Mouse (Mus musculus): ENCODE measurements around the gene Ndufs8. TPM values are rescaled to one million over a fixed set of nuclear protein-coding genes. Genes with fewer than 3 reads are reported as not detected.

The Ndufs8 gene
- total RNA-seq, 2 experiments from 2014 or later = 205 to 212 TPM

DNA sequence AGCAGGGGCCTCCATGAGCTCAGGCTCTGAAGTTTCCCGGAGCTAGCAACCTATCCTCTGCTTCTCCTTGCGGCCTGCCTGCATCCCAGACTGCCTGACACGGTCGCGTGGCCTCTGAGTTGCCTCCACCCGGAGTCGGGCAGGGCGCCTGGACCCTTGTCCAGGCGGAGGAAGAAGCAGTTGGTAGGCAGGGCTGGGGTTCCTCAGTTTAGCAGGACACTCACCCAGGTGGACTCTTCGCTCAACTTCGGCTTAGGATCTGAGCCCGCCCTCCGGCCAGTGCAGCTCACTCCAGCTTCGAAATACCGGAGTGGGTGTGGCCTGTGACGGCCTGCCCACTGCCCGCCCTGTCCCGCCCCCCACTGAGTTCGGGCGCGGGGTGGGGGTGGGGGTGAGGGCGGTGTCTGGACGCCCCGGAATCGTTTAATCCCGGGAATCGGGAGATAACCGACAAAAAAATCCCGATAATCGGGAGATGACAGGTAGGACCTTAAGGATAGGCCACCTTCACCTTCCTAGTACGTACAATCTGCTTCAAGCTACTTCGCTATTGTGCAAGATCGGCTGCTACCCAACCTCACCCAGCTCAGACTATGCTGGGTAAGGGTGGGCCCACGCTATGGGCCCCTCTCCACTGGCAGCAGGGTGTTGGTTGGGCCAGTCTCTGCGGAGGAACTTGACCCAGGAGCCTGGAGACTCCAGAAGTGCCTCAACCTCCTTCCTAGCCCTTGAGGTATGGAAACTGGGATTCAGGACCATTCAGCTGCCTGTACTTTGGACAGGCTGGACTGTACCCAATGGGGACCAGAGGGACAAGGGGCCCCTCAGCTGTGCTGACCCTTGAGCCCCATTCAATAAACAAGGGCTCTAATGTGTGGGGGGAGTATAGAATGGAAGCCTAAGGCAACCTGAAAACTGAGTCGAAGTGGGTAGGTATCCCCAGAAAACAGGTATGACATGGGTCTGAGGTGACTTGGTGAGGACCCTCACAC lies 5.5 kb downstream of the Ndufs8 start, which contains the start of gene Tcirg1:
TSS of gene Tcirg1 (minus strand) at position 339 of the 992 bp plus-strand sequence.
- peak; percentile 55 to 72 for DNase-seq (ENCODE audit: low spot score in 2 of 2)

DNA sequence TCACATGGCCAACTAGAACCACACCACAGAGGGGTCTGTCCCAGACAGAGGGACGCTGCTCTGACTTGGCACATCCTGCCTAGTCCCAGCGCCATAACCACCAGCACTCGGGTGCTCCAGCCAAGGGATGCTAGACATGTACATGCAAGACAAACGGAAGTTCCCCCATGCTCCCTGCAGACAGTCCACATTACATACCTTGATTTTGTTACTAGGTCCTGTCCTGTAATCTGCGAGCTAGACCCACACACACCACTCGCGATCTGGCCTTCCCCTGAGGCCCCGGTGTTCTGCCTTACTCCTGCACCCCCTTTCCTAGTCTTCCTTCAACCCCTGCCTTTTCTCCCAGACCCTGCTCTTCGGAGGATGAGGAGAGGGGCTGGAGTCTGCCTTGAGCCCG lies 6.2 kb downstream of the Ndufs8 start:
- DNase-seq (ENCODE audit: low spot score in 2 of 2) = no peak

DNA sequence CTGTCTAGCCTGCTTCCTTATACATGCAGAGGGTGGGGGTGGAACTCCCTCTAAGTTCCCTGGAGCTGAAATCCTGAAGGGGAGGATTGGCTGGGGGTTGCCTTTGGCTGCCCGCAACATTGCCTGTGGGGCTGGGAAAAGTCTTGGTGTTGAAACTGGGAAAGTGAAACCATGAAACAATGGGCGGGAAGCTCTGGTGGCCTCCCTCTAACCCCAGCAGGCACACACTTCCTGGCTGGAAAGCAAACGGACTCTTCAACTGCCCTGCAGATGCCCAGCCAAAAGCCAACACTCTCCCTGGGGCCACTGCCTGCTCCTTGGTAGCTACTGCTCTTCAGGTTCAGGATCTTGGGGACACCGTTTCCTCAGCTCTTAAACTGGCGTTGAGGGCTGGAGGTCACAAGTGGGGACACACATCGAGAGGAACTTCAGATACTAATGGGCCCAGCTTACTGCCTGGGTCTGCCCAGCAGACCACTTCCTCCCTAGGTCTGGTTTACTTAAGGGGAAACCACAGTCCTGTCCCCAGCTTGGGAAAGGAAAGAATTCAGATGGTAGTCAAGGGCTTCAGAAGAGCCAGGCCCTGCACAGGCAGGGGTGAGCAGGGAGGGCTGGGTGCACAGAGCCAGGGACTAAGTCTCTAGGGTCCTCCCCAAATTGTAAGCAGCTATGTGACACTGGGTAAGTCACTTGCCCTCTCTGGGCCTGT lies 7.2 kb downstream of the Ndufs8 start:
- DNase-seq (ENCODE audit: low spot score in 2 of 2) = peak in 1 of 2 experiments; percentile 44

DNA sequence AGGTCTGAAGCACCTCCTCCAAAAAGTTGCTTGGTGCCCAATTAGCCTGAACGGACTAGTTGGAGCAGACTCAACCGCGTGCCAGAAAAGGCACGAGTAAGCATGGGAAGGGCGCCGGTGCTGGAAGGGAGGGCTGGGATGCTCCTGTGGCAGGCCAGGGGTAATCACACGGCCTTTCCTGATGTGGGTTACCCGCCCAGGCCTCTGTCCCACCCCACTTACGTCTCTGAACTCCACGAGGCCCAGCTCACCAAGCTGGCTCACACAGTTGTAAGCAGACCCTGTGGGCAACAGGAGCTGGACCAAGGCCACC lies 8.3 kb downstream of the Ndufs8 start:
- DNase-seq (ENCODE audit: low spot score in 2 of 2) = no peak

DNA sequence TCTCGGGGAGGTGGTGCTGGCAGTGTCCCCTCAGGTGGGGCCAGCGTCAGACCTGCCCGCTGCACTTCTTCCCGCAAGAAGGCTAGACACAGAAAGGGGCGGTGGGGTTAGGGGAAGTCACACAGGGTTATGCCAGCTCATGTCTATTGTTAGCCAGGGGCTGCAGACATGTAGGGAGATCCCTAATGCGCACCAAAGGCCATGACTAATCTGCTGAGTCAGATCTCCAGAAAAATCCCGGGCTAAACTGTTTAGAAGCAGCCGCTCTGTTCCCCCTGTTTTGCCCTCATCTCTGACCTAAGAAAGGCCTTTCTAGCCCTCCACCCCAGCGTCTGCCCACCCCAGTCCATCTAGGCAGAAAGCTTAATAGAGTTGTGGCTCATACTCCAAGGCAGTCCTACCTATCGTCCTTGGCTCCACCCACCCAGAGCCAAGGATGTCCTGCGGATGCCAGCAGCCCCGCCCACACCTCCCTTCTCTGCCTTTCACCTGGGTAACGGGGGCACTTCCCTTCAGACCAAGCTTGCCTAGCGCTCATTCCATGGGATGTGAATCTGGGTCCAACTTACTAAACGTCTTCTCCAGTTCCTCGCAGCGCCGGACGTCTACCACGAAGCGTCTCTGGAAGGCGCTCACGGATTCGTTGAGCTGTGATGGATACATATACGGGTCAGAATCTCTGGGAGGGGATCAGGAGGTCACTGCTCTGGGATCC lies 8.8 kb downstream of the Ndufs8 start:
- DNase-seq (ENCODE audit: low spot score in 2 of 2) = no peak

DNA sequence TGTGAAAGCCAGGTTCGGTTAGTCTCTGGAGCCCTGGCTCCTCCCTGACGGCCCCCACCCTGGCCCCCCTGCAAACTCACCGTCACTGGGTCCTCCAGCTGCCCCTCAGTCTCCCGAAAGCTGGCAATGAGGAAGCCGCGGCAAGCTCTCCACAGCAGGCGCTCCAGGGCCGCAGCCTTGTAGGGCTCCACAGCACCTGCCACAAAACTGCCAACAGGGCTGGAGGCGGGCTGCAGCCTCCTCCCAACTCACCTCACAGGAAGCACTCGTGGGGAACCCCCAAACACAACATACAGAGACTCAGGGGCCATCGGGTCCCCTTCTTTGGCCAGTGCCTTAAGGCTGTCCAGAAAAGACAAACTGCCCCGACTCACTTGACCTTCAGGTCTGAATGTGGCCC lies 9.6 kb downstream of the Ndufs8 start:
- DNase-seq (ENCODE audit: low spot score in 2 of 2) = no peak

DNA sequence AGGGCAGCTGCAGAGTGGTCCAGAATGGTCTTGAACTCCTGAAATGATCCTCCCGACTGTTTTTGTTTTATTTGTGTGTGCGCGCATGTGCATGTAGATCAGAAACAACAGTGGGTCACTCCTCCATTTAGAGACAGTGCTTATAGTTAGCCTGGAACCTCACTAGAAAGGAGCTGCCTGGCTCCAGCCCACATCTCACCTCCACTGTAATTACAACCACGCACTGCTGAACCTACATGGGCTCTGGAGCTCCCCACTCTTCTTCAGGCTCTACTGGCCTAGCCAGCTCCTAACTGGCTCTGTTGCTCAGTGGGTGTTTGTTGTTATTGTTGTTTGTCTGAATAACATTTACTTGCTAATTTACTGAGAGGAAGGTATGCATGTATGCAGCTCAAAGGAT lies 13.0 kb downstream of the Ndufs8 start:
- no peak for DNase-seq (ENCODE audit: low spot score in 2 of 2)

DNA sequence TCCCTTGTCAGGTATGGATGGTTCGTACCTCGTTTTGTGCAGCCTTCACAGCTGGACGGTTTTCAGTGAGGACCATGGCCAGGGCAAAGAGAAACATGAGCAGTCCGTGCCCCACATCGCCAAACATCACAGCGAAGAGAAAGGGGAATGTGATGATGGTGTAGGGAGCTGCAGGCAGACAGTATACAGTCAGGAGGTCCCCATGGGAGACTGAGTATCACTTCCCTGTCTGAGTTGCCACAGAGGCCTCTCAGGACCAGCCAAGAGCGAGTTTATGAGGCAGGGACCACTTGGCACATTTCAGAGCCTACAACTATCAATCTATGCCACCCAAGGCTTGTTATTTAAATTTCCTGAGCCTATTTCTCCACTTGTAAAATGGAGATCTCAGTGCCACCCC lies 13.6 kb downstream of the Ndufs8 start:
- no peak for DNase-seq (ENCODE audit: low spot score in 2 of 2)

DNA sequence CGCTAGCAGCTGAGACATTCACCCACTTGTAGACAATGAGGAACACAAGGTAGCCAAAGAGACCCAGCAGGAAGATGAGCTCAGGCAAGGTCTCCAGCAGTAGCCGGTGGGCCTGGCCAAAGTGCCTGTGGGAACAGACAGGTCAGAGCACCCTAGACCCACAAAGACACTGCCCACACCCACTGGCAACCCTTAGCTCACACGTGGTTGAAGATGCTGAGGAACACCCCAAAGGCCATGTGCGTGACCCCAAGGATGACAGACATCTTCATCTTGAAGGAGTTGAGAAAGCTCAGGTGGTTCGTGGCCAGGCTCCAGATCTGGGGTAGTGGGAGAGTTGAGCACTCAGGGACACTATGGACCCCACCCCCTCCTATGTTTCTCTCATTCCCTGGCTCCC lies 15.0 kb downstream of the Ndufs8 start:
- no peak for DNase-seq (ENCODE audit: low spot score in 2 of 2)

DNA sequence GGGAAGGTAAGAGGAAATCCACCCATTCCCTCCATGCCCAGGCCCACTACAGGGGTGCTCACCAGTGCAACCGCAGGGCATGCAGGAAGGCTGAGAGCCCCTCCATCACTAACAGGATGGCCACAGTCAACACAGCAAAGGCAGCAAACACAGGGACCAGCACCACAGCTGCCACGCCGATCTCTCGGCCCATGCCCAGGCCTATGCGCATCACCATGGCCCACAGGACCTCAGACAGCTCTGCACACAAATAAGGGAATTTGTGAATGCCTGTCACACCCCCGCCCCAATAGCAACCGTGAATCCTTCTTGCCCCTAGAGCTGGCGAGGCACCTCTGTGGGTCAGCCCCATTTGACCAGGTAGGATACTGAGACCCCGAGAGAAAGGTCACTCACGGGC lies 16.4 kb downstream of the Ndufs8 start:
- DNase-seq (ENCODE audit: low spot score in 2 of 2) = no peak

DNA sequence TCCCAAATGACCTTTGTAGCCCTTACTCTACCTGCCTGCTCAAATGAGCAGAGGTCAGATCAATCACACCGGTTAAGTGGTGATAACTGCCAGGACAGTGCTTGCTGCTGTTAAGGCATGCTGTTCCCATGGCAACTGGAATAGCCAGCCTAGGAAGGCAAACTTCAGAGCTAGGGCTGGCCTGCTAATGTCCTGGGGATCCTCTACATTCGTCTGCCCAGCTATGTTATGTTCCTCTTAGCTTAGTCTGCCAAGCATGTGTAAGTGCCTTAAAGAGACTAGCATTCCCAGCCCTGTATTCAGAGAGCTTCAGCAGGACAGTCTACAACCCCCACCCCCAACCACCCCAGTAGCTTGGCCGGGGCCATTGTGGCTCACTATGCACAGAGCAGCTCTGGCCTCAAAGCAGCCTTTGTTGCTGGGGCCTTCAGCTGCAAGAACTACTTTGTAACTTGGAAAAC lies 17.4 kb downstream of the Ndufs8 start:
- DNase-seq (ENCODE audit: low spot score in 2 of 2) = no peak

DNA sequence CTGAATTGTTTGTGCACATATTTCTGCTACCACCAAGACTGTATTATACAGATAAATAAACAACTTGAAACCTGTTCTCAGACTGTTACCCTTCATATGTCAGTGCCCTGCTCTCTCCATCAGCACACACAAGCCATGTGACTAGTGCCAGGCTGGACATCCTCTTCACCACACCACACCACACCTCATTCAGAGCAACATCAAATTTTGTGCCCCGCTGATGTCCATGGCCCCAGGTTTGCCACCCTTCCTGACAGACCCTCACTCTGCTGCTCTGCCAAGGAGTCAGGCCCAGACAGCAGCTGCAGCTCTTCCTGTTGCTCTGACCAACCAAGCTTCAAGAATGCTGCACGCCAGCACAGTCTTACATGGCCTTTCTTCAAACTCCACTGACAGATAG lies 18.3 kb downstream of the Ndufs8 start:
- no peak for DNase-seq (ENCODE audit: low spot score in 2 of 2)

DNA sequence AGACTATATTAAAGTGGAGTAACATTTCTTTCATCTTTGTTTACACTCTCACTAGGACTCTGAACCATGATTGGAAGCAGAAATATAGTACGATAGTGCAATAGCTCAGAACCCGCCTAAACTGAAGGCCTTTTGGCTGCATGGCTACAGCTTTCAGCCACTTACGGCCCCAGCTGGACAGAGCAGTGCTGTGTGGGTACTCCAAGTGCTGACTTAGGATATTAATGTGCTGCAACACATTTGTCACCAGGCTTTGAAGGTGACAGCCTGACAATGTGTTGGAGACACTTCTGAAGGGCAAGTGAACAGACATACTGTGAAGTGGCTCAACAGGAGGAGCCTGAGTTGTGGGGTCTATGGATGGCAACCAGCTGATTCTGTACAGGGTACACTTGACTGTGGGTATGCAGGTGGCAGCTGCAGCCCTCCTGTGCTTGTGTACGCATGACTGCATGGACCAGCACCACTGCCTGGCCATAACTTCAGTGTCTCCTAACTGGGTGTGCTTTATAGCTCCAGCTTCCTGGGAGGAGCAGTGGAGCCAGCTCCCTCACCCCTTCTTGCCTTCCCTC lies 18.9 kb downstream of the Ndufs8 start:
- DNase-seq (ENCODE audit: low spot score in 2 of 2) = no peak

DNA sequence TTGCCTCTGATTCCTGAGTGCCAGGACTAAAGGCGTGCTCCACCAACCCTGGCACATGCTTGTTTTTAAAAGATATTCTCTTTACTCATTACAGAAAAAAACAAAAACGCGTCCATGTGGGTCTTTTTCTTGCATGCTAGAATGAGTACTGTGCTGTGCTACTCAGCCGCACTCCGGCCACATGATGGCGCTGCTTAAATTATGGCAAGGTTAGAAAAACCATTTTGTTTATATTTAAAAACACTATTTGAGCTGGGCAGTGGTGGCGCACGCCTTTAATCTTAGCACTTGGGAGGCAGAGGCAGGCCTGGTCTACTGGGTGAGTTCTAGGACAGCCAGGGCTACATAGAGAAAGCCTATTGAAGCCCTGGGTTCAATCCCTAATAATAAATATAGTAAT lies 22.4 kb downstream of the Ndufs8 start:
- DNase-seq (ENCODE audit: low spot score in 2 of 2) = no peak

DNA sequence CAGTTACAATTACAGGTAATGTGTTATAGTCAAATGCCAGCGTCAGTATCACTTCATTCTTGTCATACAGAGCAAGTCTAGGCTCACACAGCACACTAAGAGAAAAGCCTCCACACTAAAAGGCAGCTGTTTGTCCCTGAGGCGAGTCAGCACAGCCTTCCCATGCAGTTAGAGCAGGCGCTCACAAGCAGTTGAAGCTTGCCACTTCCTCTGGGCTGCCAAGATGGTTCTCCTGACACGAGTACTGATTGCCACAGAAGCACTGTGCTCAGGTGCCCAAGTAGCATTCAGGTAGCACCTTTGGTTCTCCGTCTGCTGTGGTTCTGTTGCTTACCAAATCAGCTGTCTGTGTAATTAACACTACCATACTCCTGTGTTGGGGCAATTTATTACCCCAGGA lies 23.5 kb downstream of the Ndufs8 start:
- DNase-seq (ENCODE audit: low spot score in 2 of 2) = no peak

DNA sequence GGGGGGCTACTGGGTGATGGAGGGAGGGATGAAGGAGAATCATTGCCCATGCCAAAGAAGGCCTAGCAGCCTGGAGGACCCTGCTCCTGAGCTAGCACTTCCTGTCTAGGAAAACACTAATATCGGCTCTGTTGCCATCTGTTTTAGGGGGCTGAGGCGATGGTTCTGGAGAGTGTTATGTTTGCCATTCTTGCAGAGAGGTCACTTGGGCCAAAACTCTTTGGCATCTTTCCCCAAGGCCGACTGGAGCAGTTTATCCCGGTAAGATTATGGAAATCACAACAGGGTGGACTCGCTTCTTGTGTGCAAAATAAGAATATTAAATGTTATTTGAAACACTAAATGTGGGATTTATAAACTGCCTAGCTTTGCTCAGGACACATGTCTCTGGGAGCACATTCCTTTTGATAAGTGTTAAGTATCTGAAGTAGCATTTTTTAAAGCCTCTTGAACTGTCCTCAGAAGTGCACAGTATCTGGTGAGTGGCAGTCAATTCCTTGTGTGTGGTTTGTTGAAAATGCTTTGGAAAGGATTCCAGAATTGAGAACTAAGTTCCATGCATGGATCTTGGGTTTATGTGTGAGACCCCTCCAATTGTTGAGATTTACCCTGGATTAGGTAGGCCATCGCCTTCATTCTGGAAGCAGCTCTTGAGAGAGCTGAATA lies 28.1 kb downstream of the Ndufs8 start:
- no peak for DNase-seq (ENCODE audit: low spot score in 2 of 2)

DNA sequence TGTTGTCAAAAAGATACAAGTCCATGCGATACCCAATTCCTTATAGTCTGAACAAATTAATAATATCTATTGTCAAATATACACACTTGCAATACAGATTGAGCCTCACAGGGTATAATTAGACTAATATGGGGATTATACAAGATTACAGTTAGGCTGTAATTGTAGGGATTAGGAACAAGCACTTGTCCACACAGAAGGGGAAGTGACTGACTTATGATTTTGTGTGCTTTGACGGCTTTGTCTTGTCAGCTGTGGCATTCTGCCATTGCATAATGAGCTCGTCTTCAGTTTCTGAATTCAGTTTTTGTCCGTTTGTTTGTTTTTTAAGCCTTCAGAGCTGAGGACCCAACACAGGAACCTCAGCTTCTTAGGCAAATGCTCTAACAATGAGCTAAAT lies 30.4 kb downstream of the Ndufs8 start:
- no peak for DNase-seq (ENCODE audit: low spot score in 2 of 2)

DNA sequence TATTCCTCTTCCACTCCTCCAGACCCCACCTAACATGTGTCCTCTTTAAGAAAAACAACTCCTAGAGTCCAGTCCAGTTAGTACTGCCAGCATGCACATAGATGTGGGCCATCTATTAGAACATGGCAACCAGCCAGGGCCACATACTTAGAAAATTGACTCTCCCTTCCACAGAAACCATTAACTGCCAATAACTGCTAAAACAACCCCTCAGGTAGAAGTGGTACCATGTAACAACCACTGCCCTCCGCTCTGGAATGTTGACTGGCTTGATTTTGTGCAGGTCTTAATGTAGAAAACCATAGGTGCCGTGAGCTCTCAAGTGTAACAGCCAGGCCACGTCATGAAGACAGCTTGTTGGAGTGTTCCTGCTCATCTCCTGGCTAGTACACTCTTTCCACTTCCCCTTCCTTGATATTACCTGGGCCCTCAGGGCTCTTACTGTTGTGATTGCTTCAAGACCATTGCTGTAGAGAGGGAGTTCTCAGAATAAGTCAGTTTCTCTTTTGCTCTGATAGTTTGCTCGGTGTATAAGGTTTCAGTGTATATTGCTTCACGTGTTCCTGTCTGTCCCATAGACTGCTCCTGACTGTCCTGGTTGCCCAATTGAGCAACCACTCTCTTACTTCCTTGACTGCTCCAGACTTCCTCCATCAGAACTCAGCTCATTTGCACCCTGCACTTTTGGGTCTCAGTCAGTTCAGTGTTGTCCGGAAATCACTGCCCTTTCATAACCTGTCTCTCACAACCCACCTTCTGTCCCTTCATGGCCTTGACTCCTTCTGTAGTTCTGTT lies 32.3 kb downstream of the Ndufs8 start:
- DNase-seq (ENCODE audit: low spot score in 2 of 2) = no peak

DNA sequence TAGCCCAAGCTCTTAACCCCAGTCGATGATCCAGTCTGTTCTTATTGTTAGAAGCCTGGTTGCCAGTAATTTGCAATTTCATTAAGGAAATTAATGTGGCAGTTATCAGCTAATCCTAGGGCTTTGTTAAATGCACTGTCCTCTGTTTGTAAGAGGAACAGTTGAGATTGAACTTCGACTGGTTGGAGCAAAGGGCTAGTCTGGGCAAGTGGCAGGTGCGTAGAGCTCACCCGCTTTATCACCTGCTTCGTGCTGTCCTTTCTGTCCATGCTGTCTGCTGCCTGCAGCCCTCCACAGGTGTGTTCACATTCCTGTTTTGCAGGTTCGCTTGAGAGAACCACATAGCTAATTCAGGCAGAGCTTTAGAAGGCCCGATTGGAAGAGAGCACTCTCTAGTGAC lies 37.5 kb downstream of the Ndufs8 start:
- no peak for DNase-seq (ENCODE audit: low spot score in 2 of 2)

DNA sequence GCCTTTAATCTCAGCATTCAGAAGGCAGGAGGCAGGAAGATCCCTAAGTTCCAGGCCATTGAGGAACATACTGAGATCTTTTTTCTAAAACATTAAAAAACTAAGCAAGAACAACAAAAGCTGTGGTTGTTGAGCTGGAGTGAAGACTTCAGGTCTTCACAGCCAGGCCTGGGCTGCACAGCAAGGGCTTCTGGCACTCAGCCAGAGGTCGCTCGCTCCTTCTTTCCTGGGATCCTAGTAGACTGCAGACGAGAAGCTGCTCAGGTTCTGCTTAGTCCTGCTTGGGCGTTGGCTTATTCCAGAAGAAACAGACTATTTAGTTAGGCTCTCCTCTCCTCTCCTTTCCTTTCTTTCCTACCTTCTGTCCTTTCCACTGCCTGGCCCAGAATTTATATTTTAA lies 40.2 kb downstream of the Ndufs8 start:
- DNase-seq (ENCODE audit: low spot score in 2 of 2) = no peak
